Mouse (Mus musculus) neural tube, embryonic 14.5 days (tissue): ENCODE data around the gene Olfr372. TPM values are rescaled to one million over a fixed set of nuclear protein-coding genes. Genes with fewer than 3 reads are reported as not detected.
"Not testable (repeated sequence)": the region's sequence is repeated elsewhere in the genome, so short reads cannot be mapped to it uniquely, and the experiment has no call there.

Experiments
- ATAC-seq: fragments of 200-750 bp; cut with Nextera tagmentation; 2 replicates; pipeline ENCODE4 v1.8.0; 2017; ENCODE audit warnings: low read depth, mild to moderate bottlenecking, moderate TSS enrichment, moderate library complexity
- H3K27ac ChIP-seq: fragments of 300-500 bp; sonication (generic); 2 replicates; pipeline ENCODE4 v1.5.1; 2014; ENCODE audit warnings: low read depth, mild to moderate bottlenecking, control low read depth, low read length, moderate library complexity, mixed read lengths
- H3K27me3 ChIP-seq: fragments of 300-500 bp; sonication (generic); 2 replicates; pipeline ENCODE4 v1.6.1; 2014; ENCODE audit warnings: low read length; ENCODE audit not compliant: control insufficient read depth, insufficient read depth
- H3K36me3 ChIP-seq: fragments of 300-500 bp; sonication (generic); 2 replicates; pipeline ENCODE4 v1.6.1; 2014; ENCODE audit warnings: low read length, mixed read lengths; ENCODE audit not compliant: control insufficient read depth, insufficient read depth
- H3K4me1 ChIP-seq: fragments of 300-500 bp; sonication (generic); 2 replicates; pipeline ENCODE4 v1.6.1; 2014; ENCODE audit warnings: low read length; ENCODE audit not compliant: control insufficient read depth, insufficient read depth
- H3K4me2 ChIP-seq: fragments of 300-500 bp; sonication (generic); 2 replicates; pipeline ENCODE4 v1.6.1; 2014; ENCODE audit warnings: mild to moderate bottlenecking, low read depth, low read length, control low read depth
- H3K4me3 ChIP-seq: fragments of 300-500 bp; sonication (generic); 2 replicates; pipeline ENCODE4 v1.5.1; 2014; ENCODE audit warnings: low read depth, low read length, control low read depth, mixed read lengths
- H3K9ac ChIP-seq: fragments of 300-500 bp; sonication (generic); replicated peaks from 2 replicates; pipeline ENCODE4 v1.6.1; 2014; ENCODE audit warnings: low read depth, mild to moderate bottlenecking, control low read depth, low read length, mixed read lengths
- H3K9me3 ChIP-seq: fragments of 300-500 bp; sonication (generic); 2 replicates; pipeline ENCODE4 v1.6.1; 2016; ENCODE audit warnings: low read length; ENCODE audit not compliant: control insufficient read depth
- WGBS: fragments of 180-500 bp; shearing (Covaris S2); extraction: QIAGEN DNeasy Blood & Tissue Kit; methylation state at CpG from one replicate; pipeline ENCODE4 v1.1.7; 2014; 5-methylcytosine and 5-hydroxymethylcytosine counted together
- polyA plus RNA-seq: library from polyadenylated mRNA; unstranded; fragments of >200 nt; fragmentation: Nextera tagmentation; extraction: Ambion mirVana; gene quantifications from 2 replicates; pipeline ENCODE4 v1.2.1, GENCODE M21; 2014

Gene Olfr372
- polyA plus RNA-seq, 1 experiment from 2014 or later = not detected

- ATAC-seq, H3K9ac ChIP-seq, H3K4me3 ChIP-seq, H3K9me3 ChIP-seq, H3K4me2 ChIP-seq, H3K27me3 ChIP-seq, H3K27ac ChIP-seq, H3K4me1 ChIP-seq, H3K36me3 ChIP-seq: not testable (repeated sequence)
Observed at GRCm38 (mm10) chr8:72082877-72083276, 41.9 kb downstream of the Olfr372 start, which contains the start of gene Olfr373. Gene Olfr373, plus strand, starts transcription at chr8:72083177.

GRCm38 (mm10) chr8:72084744-72085143, 43.7 kb downstream of the Olfr372 start:
- Histone ChIP-seq H3K4me1 (no peaks in the 10 kb centered on the region), H3K9me3 (no peaks in the 10 kb centered on the region), H3K36me3 (no peaks in the 10 kb centered on the region), H3K9ac (no peak overlapping the region), H3K4me2 (no peak overlapping the region), H3K27me3 (no peaks in the 10 kb centered on the region), H3K4me3 (no peak overlapping the region), H3K27ac (no peak overlapping the region)
- no peak for ATAC-seq
- WGBS = 71% methylated on average over 5 of the region's 5 CpGs

- WGBS = 80% methylated on average over 3 of the region's 3 CpGs
- not testable (repeated sequence) for ATAC-seq, H3K27ac ChIP-seq
Observed at GRCm38 (mm10) chr8:72087611-72088010, 46.6 kb downstream of the Olfr372 start.

GRCm38 (mm10) chr8:72096721-72097120, 55.7 kb downstream of the Olfr372 start:
- not testable (repeated sequence) for ATAC-seq, H3K4me2 ChIP-seq, H3K36me3 ChIP-seq, H3K4me3 ChIP-seq, H3K9me3 ChIP-seq, H3K4me1 ChIP-seq, H3K9ac ChIP-seq, H3K27ac ChIP-seq, H3K27me3 ChIP-seq

More at GRCm38 (mm10) chr8:72087611-72088010, 46.6 kb downstream of the Olfr372 start:
- not testable (repeated sequence) for H3K27me3 ChIP-seq, H3K9ac ChIP-seq, H3K9me3 ChIP-seq, H3K4me2 ChIP-seq, H3K36me3 ChIP-seq, H3K4me1 ChIP-seq, H3K4me3 ChIP-seq

- not testable (repeated sequence) for H3K4me1 ChIP-seq, ATAC-seq, H3K9ac ChIP-seq, H3K9me3 ChIP-seq, H3K4me2 ChIP-seq, H3K36me3 ChIP-seq, H3K4me3 ChIP-seq, H3K27me3 ChIP-seq, H3K27ac ChIP-seq
- WGBS = 66% methylated on average over 6 of the region's 7 CpGs
Observed at GRCm38 (mm10) chr8:72099377-72100103, 58.5 kb downstream of the Olfr372 start.

GRCm38 (mm10) chr8:72105165-72105564, 64.1 kb downstream of the Olfr372 start:
- H3K4me2 ChIP-seq = no peak overlapping the region
- H3K9me3 ChIP-seq = no peaks in the 10 kb centered on the region
- ATAC-seq = no peak
- H3K27ac ChIP-seq = no peak overlapping the region
- H3K4me3 ChIP-seq = no peak overlapping the region
- no peaks in the 10 kb centered on the region for H3K4me1 ChIP-seq
- no peaks in the 10 kb centered on the region for H3K36me3 ChIP-seq
- 25% methylated on average over 4 of the region's 4 CpGs for WGBS
- no peak overlapping the region for H3K9ac ChIP-seq
- no peaks in the 10 kb centered on the region for H3K27me3 ChIP-seq

GRCm38 (mm10) chr8:72106740-72107139, 65.7 kb downstream of the Olfr372 start, which contains the start of gene Olfr374:
Gene Olfr374, plus strand, starts transcription at chr8:72107040.
- Histone ChIP-seq H3K36me3 (no peaks in the 10 kb centered on the region), H3K9me3 (no peaks in the 10 kb centered on the region), H3K4me3 (no peak within 1 kb of the TSS), H3K9ac (no peak within 1 kb of the TSS), H3K27me3 (no peaks in the 10 kb centered on the region), H3K4me1 (no peaks in the 10 kb centered on the region), H3K27ac (no peak within 1 kb of the TSS), H3K4me2 (no peak within 1 kb of the TSS)
- no peak for ATAC-seq
- 91% methylated on average over 3 of the region's 3 CpGs for WGBS

Other genes starting within 250 kb of the Olfr372 start
- 10.4 and 11.1 TPM in 2 replicates for gene Zfp709, start 159.2 kb upstream of the Olfr372 start, polyA plus RNA-seq
- gene Zfp882, start 132.6 kb upstream of the Olfr372 start, polyA plus RNA-seq = 15.4 and 19.7 TPM in 2 replicates
- gene Zfp617, start 132.6 kb upstream of the Olfr372 start, polyA plus RNA-seq = 40.8 and 44.9 TPM in 2 replicates
- 17.7 and 20.1 TPM in 2 replicates for gene Zfp961, start 90.2 kb upstream of the Olfr372 start, polyA plus RNA-seq
- gene Cyp4f18, start 31.6 kb upstream of the Olfr372 start, polyA plus RNA-seq = 0.66 and 0.68 TPM in 2 replicates
- not detected in 2 replicates for gene Olfr373, start 42.0 kb downstream of the Olfr372 start, polyA plus RNA-seq
- gene Olfr374, start 65.8 kb downstream of the Olfr372 start, polyA plus RNA-seq = 0.04 TPM in 1 of 2 replicates, not detected in the other
- gene Tpm4, start 93.8 kb downstream of the Olfr372 start, polyA plus RNA-seq = 102 and 174 TPM in 2 replicates
- gene Rab8a, start 120.0 kb downstream of the Olfr372 start, polyA plus RNA-seq = 53.2 and 67.9 TPM in 2 replicates
- gene Hsh2d, start 148.4 kb downstream of the Olfr372 start, polyA plus RNA-seq = not detected in 2 replicates
- not detected in 2 replicates for gene Cib3, start 171.6 kb downstream of the Olfr372 start, polyA plus RNA-seq
- not detected in 2 replicates for gene Gm11034, start 172.4 kb downstream of the Olfr372 start, polyA plus RNA-seq
- gene Fam32a, start 178.5 kb downstream of the Olfr372 start, polyA plus RNA-seq = 60.5 and 71.7 TPM in 2 replicates
- gene Ap1m1, start 198.8 kb downstream of the Olfr372 start, polyA plus RNA-seq = 220 and 235 TPM in 2 replicates